Mouse (Mus musculus): ENCODE data around the gene Gm21834.

Gm21834 gene

GRCm38 (mm10) chr17:57742119-57742518, at the start of gene Gm21834:
Gene Gm21834 (minus strand): TSS chr17:57742219.
- DNase-seq (ENCODE audit: low spot score in 2 of 2), result no peak

GRCm38 (mm10) chr17:57788161-57788799, 46.3 kb upstream of the Gm21834 start:
- no peak for DNase-seq (ENCODE audit: low spot score in 2 of 2)

GRCm38 (mm10) chr17:57770904-57771303, 28.9 kb upstream of the Gm21834 start:
- DNase-seq (ENCODE audit: low spot score in 2 of 2), result peak in 1 of 2 experiments; percentile 8

- DNase-seq (ENCODE audit: low spot score in 2 of 2), result peak; percentile 21 to 32
Observed at GRCm38 (mm10) chr17:57768622-57769610, 26.9 kb upstream of the Gm21834 start, which contains the start of gene Cntnap5c. Gene Cntnap5c (plus strand): TSS chr17:57769570.

DNA sequence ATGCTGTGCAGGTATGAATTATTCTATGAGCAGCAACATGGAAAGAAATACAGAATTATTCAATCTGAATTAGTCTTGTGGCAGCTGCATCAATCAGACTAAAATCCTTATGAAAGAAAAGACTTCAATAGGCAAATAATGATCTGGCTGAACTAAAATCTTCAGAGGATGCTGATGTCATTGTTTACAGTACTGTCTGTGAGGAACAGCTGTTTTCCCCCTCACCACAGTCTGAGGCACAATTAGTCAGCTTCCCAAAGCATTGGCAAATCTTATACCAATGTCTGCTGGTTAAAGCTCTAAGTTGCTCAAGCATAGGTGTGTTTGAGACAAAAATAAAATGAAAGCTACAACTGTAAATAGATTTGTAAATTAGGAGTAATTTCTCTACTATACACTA, 25.3 kb upstream of the Gm21834 start:
- DNase-seq (ENCODE audit: low spot score in 2 of 2), result no peak

DNA sequence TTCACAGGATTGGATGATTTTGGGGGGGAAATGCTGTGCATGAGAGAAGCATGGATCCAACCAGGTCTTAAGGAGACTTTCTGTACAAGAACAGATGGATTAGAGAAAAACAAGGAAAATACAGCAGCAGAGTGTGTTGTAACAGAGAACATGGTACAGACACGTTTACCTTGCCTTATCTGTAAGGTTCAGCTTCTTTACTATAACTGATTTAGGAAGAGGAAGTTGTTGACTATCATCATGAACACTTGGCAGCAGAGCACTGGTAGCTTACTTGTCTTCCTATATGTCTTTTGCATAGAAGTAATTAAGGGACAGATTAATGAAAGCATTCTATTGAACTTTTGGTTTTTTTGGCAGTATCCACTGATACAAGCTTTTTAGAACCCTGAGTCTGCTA, 16.0 kb upstream of the Gm21834 start:
- DNase-seq (ENCODE audit: low spot score in 2 of 2), result no peak

GRCm38 (mm10) chr17:57694791-57695190, 47.2 kb downstream of the Gm21834 start:
- DNase-seq (ENCODE audit: low spot score in 2 of 2), result peak in 1 of 2 experiments; percentile 17
